Comparison of ENCODE assay signal across 10 mouse cellular contexts in genomic region chr13:112325126-112325525, GRCm38 (mm10). TPM values are rescaled to one million over a fixed set of nuclear protein-coding genes. Genes with fewer than 3 reads are reported as not detected.
"Had no signal": no experiment of that assay in that cellular context is flagged by ENCODE, and none has a peak within 500 bp of the region (broad histone marks: within the 10 kb centered on the region; RNA-seq: fewer than 3 reads in every experiment).

No protein-coding gene starts in this region.

- DNase-seq: gastrocnemius, postnatal 14 days; gastrocnemius, postnatal 36 days; heart, adult 2 months; heart, postnatal 4 days; kidney, adult 2 months; kidney, postnatal 10 days; kidney, postnatal 25 days; kidney, postnatal 4 days; liver; liver, embryonic 13.5 days had no signal

RNA-seq across cellular contexts. Expression of gene Ankrd55, which starts 36.9 kb away (rescaled TPM):
- total RNA-seq: gastrocnemius, postnatal 36 days; heart, postnatal 4 days had no signal
